Mouse (Mus musculus): ENCODE measurements at regions not wholly inside any gene's neighbourhood (a gene's known extent, or its start where the extent isn't known, plus 50 kb on each side); places are given as distances from the start of the nearest gene placed in this dataset.

DNA sequence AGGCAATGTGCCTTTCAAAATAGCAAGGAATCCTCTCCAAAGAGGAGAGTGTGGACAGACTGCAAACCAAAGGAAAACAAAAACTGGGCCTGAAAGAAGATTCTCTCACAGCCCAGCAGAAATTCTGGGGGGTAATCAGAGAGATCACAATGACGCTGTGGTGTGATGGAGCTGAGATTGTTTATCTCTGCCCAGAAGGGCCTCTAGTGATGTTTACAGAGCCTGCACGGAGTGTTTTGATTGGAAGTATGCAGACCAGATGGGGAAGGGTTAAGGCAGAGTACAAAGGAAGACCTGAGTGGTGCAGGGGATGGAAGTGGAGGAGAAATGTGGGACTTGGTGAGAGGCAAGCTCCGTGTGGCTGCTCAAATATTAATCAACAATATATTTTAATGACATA, 593.1 kb upstream of the Cdh11 start:
- no peak for DNase-seq

DNA sequence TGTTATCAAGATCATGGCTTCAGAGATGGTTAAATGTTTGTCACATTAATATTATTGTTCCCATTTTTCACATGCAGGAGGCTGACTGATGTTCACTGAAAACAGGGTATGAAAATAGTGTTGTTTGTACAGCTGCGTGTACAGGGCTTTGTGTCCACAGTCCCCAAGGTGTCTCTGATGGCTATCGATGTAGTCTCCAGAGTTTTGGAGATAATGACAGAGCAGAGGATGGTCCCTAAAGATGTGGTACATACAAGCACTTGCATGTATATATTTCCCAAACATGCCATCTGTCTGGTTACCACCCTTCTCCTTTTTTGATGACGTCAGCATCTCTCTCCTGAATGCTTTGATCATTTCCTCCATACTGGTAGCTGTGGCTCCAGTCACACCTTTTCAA, 596.1 kb upstream of the Cdh11 start:
- no peak for DNase-seq

DNA sequence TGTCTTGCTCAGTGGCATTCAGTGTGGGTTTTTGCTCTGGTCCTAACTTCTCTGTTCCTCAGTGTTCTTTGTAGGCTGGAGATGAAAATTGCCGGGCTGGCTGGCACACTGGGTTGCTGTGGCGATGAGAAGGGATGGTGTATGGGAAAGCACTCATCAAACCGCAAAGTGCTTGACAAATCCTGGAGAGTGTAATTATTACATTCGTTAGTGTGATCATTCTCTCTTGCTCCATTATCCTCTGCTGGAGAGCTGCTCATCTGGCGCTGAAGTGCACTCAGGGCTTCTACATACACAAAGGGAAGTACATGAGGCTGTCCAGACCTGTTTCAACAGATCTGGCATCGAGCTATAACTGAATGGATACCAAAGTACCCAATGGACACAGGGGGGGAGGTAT, 605.9 kb upstream of the Cdh11 start:
- DNase-seq: no peak

DNA sequence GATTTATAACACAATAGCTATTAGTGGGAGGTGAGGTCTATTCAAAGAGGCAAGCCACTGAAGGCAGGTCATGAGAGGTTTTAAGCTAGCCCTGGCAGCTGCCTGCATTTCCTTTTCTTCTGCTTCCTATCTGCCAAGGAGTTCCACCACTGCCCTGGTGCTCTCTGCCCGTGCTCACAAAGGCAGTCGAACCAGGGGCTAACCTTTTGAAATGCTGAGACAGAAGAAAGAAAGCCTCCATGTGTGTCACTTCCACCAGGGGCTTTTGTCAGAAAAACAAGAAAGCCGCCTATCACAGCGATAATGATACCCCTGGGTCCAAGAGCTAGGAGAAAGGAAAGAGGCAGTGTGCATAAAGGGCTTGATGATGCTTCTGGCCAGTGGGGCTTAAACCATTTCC, 609.9 kb upstream of the Cdh11 start:
- DNase-seq: no peak

DNA sequence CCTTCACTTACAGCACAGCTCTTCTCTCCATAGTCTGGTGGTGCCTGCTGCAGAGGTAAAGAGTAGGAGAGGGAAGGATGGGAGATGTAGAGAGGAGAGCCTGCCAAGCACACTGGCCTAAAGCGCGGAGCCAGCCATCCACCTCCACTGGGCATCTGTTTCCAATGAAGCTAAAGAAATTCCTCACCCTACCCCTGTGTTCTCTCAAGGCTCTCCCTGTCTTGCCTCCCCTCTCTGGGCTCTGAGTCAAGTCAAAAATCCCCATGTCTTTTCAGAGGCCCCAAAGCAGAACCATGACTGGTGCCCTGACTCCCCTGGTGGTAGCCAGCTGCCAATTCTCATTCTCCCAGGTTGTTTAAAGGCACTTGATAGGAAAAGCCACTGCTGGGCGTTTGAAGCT, 612.7 kb upstream of the Cdh11 start:
- DNase-seq: no peak

DNA sequence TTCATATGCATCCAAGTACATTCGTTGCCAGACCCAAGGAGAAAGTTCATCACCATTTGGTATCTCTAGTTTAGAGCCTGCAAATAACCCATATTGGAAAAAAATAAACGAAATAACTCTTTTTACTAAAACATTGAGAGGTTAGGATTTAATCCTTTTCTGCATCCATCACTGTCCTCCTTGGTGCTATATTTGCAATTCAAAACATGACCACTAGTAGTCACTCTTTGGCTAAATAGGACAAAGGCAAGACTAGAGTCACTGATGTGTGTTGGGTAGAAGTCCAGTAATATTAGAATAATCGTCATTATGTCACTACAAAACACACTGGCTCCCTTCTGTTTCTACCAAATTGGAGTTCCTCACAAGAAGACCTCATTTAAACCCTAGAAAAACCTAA, 614.0 kb upstream of the Cdh11 start:
- no peak for DNase-seq

DNA sequence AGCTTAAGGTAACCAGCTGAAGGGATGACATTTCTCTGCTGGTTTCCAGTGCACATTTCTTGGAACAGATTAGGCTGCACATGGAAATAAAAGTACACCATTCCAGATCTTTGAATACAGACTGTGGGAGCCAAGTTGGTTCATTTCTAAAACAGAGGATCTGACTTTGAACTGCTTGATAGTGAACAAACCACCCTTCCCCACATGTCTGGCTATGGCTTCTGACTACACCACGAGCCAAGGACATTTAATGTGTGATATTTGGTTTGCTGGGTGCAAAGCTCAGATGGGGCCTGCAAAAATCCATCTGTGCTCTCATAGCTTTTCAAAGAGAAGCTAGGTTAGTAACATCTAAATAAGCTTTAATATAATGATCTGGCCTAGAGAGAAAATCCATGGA, 614.7 kb upstream of the Cdh11 start:
- DNase-seq: no peak

DNA sequence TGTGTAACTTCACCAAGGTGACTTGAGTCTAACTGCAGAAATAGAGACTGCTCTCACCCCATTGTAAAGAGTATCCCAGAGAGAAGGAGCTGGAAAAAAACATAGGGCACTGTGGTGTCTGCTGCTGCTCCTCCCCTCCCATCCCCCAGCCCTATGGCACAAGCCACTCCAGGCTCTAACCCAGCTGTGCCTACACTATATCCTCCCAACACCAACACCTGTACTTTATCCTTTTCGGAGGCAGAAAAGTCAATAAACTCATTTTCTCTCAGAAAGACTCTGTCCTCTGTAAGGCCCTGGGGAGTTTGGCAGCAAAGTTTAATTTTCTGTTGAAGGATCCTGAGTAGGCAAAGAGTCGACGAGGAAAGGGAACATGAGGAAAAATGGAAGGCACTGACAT, 617.3 kb upstream of the Cdh11 start:
- DNase-seq: no peak

DNA sequence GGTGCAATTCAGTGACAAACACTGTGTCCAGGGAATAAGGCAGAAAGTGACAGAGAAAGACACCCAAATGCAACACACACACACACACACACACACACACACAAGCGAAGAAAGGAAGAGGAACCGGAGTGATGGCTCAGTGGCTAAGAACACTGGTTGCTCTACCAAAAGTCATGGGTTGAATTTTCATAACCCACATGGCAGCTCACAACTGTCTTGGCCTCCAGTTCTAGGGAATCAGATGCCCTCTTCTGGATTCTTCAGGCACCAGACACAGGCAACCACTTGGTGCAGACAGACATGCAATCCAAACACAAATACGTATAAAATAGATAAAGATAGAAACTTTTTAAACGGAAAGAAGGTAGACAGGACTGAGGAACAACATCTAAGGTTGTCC, 618.4 kb upstream of the Cdh11 start:
- DNase-seq: no peak

DNA sequence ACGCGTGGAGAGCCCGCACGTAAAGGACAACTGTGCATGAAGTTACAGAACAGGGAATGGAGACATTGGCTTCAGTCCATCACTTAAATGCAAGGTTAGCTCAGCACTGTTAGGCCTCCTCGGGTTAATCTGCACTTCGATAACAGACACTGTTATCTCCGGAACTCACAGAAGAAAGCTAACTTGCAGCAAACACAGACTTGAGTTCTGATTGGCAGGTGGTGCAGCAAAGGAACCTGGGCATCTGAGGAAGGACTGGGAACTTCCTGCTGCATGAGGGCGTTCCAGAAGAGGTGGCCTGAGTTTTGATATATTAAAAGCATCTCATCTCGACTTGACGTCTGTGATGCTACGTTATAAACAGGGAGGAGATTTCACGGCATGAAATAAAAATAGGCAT, 620.3 kb upstream of the Cdh11 start:
- no peak for DNase-seq

DNA sequence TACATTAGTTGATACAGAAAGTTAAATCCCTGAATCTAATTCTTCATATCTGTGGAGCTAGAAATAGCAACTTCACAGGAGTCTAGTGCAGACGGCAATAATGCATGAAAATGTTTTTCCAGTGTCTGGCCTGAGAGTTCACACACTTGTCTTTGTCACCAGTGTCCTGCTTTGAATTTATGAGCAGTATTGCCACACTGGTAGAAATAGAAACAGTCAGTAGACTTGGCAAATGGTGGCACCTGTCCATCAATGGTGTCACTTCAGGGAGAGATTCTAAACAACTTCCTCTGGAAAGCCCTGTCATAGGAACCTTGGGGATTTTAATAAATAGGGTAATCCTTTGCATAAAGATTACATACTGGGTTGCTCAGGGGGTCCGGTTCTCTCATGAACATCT, 621.5 kb upstream of the Cdh11 start:
- DNase-seq: no peak

DNA sequence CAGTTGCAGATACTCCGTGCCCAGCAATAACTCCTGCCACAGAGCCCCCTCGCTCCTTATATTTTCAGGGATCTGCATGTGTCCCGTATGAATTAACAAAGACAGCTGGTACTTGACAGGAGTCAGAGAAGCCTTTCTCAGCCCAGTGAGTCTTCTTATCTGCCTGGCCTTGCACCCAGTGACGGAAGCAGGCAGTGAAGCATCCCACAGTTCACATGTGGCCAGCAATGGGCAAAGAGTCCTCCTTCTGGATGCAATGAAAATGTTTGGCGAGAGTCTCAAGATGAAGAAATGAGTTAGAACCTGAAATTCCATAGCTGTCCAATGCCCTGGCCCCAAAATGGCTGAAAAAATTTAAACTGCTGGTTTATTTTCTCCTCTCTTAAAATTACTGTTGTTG, 622.2 kb upstream of the Cdh11 start:
- no peak for DNase-seq

DNA sequence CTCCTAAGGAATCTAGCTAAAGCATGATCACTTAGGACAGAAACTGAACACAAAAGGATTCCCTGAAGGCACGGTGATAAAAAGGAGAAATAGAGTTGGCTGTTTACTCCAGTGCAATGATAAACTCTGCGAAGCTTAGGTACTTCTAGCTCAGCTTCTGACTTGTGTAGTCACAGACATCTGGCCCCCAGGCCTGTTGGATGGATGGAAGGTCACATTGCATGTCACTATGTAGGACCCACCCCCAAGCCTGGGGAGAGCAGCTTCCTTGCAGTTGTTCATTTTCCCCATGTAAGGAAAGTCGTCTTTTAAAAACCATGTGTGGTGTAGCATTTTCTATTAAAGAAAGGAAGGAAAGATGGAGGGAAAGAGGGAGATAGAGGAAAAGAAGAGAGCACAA, 623.0 kb upstream of the Cdh11 start:
- no peak for DNase-seq

DNA sequence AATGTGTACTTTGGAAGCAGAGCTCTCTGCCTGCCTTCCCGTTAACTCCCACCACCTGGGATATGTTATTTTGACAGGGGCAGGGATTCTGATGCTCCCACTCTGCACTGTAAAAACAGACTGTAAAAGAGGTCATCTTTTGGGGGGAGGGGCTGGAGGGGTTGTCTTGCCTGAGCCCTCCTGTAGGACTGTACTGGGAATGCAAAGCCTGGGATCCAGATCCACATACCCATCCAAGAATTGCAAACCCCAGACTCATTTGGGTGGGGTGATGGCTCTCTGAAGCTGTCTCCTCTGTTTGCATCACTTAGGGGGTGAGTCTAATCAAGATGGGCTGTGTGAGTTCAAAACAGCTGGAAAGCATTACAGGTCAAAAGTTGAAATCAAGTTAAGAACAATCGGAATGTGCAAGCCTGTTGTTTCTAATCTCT, 623.7 kb upstream of the Cdh11 start:
- no peak for DNase-seq

DNA sequence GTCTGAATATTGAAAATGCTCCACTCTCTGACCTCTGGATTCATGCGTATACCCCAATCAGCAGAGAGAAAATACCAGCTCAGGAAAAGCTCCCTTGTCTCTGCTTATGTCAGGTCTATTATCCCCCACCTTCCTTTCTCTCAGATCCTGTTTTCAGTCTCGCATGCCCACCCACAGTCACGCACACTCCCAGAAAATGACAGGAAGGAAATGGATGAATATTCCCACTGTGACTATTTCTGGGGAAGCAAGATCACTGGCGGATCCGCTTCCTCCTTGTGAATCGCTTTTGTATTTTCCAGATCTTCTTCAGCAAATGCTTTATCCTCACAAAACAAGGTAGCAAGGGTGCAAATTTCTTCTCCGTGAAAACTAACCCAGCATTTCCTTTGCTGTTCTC, 627.3 kb upstream of the Cdh11 start:
- DNase-seq: no peak

DNA sequence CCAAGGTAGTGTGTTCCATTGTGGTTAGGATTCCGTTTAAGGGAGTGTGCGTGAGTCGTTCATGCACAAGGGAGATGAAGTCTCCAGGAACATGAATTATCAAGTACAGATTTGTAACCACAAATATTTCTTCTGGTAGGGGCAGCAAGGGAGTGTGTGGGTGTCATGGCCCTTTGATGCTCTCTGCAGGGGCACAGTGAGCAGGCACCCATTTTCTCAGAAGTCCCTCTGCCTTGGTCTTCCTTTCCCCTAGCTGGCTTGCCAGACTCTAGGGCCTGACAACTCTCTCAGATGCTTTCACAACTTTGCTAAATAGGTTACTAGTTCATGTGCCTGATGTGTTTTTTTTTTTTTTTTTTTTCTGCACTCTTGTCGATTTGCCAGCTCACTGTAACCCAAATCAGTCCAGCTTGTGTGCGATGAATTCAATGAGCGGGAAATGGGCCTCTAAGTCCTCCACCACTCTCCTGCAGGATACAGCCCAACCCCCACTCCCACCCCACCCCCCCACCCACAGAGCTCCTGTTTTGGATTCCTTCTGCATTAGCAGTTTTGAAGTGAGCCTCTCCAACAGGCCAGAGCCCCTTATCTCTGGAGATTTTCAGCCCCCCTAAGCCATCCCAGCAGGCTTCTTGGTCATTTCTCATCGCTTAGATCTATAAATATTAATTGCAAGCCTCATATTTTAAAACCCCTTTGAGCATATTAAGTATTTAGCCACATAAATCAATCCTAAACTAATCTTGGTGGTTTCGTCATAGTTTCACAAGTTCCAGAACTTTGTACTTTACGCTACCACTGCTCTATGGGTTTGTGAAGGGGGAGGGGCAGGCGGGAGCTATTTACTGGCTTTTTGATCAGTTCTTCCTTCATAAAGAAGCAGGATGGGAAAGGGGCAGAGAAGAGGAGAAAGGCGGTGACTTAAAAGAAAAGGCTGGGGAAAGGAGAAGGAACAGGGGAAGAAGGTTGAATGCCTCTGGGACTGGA, 628.4 kb upstream of the Cdh11 start:
- DNase-seq: no peak

DNA sequence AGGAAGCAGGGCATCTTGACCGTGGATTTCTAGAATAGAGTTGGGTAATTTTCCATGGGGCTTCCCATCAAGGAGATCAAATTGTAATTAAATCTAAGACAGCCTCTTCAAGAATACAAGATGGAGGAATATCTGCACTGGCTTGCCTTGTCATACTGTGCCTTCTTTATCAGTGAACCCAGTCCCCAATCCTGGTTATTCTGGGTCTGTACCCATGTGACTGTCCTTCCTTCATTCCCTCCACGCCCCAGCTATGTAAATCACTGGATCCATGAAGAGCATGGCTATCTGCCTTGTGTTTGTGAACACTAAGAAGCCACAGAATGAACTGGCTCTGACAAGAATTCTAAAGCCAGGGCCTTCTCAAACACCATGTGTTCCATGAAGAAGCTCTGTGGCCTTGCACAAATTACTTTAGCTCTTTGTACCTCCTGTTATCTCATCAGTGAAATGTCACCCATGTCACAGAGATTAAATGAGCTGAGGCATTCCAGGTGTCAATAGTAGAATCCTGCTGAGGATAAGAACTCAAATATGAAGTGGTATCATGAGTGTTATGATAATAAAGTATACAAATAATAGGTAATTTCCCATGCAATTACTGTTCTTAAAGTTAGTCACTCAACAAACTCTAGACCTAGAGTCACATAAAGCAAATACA, 637.0 kb upstream of the Cdh11 start:
- no peak for DNase-seq

DNA sequence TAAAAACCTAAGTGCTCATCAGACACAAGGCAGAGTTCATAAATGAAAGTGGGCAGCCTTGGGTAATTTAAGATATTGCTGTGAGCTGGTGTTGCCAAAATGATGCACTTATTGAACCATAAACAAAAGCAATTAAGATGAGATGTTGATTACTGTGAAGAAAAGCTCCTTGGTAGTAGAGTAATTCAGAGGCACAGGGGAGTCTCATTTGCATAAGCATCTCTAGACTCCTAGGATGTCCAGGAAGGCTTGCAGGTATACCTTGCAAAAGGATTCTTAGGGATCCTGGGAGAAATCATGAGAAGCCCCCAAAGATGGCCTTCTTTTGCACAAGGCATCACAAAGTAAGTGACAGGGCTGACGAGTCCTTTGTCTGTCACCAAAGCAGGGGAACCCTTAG, 640.5 kb upstream of the Cdh11 start:
- no peak for DNase-seq

DNA sequence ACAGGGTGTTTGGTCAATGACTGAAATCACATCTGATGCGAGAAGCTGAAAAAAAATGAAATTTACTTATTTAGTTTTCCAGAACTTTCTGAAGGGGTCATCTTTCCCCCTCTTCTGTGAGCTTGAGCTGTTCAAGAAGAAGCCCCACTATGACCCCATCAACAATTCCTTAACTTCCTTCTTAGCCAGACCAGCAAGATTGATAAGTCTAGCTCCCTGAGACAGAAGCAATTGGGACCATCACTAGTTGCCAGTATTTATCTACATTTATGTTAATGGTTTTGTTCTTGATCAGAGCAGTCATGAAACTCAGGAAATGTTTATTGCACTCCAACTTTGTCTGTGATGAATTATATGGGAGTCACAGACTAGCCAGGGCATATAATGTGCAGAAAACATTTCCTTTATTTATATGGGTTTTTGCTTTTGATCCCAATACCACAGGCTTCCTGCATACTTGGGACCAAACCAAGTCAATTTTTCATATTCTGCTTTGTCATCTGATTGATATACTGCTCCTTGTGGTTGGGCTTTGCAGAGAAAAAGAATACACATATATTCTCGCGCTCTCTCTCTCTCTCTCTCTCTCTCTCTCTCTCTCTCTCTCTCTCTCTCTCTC, 645.5 kb upstream of the Cdh11 start:
- no peak for DNase-seq

DNA sequence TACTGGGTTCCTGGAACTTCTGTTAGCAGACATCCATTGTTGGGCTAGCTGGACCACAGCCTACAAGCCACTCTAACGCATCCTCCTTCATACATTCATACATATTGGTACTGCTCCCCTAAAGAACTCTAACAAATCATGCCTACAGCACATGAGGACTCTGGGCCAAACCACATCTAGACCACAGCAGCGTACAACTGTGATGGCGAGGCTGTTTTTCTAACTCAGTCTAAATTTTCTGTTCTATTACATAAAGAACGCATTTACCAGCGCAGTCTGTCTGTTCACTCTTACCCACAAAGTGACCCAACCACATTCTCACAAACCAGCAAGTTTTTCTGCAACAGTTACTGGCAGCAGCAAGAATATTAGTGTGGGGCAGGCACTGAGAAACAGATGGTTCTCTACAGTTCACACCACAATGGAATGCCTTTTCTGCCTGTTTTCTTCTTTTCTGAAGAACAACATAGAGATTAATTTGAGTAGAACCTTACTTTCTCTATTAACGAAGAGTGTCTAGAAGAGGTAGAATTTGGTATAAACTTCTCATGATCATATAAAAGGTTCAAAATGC, 648.2 kb upstream of the Cdh11 start:
- DNase-seq: no peak

DNA sequence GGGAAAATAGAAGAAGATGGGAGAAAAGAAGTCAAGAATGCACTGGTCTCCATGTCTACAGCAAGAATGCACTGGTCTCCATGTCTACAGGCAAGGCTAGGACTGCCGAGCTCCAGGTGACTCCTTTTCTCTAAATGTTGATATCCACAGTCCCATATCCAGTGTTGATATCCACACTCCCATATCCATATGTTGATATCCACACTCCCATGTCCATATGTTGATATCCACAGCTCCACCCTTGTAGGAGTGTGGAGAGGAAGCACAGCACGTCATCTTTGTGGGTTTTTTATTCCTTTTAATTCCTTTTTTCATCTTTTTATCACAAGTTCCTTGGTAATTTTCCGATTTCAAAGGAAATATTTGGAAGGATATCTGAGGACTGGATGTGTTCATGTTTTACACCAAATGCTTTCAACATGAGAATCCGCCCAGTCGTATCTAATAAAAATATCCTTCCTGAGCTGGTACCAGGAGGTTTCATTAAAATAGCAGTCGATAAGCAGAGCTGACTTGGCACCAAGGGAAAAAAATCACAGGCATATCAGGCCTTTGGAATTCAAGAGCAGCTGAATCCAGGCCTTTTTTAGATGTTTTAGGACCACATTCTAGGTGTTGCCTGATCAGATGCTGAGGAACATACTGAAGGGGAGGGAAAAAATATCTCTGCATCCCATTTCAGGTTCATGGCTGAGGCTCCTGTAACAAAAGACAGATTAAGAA, 653.7 kb upstream of the Cdh11 start:
- DNase-seq: no peak

DNA sequence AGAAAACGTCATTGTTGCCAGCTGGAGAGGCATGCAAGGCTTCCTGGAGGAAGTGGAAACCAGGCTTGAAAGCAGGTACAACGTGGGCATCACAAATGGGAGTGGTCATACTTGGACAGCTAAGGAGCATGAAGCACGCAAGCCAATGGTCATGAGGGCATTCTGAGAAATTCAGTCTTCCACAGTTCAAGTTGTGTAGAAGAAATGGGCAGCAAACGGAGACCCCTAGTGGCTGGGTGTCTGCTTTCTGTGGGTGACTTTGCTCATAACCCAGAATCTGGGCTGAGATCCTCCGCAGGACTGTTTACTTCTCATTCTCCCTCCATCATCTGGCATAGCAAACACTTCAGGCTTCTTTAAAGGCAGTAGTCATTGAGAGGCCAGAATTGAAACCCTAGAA, 655.7 kb upstream of the Cdh11 start:
- no peak for DNase-seq
